Mouse (Mus musculus): ENCODE data around the gene Nhsl2.

The Nhsl2 gene

GRCm38 (mm10) chrX:101980586-101980985 is 131.4 kb downstream of the Nhsl2 start:
- CTCF ChIA-PET = no interaction called here

DNA sequence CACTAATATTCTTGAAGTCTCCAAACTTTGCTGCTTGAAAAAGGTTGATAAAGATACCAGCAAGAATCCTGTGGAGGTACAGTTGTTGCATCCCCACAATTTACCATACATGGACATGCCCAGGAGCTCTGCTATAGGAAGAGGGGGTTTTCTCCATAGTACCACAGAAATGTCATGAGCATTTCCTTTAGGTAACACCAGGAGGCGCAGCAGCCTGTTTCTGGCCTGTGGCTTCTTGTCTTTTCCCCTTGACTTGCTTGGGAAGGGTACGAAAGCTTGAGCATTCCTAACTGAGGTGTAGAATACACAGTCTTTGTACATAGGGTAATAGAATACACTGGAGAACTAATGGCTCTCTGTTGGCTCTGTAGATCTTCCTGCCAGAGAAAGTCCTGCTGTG is 132.3 kb downstream of the Nhsl2 start:
- CTCF ChIA-PET = no interaction called here

GRCm38 (mm10) chrX:101983638-101984037 is 134.5 kb downstream of the Nhsl2 start:
- CTCF ChIA-PET = no interaction called here

DNA sequence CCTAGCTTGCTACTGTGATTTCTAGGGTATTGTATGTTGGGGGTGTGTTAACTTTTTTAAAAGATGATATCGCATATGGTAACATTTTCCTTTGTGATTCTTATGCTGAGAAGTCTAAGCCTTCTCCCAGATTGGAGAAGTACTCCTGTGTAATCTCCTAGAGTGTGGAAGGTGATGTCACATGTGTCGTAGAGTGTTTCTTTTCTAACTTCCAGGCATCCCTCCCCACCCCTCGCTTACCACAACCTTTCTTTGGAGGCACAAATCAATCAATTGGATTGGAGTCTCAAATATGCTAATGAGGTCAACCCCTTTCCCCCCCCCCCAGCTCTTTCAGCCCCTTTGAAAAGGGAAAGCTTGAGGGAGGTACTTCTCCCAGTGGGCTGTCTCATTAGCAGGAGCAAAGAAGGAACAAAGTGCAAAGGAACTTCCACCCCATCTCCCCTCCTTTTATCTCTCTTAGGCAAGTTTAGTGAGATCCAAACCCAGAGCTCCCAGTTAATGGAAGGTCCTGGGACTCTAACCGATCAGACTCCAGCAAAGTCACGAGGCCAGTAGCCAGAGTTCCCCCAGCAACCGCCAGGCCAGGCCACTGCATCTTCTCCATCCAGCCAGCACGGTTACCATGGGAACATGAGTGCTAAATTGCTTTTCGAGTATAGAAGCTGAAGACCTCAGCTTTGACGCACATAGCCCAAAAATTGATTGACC is 137.6 kb downstream of the Nhsl2 start:
- CTCF ChIA-PET = no interaction called here

GRCm38 (mm10) chrX:101993841-101994571 is 144.8 kb downstream of the Nhsl2 start:
- CTCF ChIA-PET = interaction anchor here (0.6 kb wide), 1 partner anchor 134 kb away, joined by 3 read pairs; no protein-coding TSS in a partner anchor

DNA sequence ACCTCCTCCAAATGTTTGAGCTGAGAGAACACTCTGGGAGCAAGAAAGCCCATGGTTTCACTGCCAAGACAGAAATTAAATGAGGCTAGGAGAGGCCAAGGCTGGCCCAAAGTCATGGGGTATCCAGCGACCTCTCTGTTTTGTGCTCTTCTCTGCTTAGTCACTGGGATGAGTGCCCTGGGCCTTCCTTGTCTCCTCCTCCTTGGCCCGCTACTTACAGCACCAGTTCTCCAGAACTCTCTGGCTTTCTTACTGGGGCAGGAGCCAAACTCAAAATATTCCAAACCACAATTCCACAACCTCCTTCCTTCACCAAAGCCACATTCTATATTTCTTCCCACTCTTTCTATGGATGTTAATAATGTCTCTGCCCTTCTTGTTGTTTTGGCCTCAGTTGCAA is 147.5 kb downstream of the Nhsl2 start:
- CTCF ChIA-PET = no interaction called here

GRCm38 (mm10) chrX:102003632-102004315 is 154.6 kb downstream of the Nhsl2 start:
- CTCF ChIA-PET = no interaction called here

DNA sequence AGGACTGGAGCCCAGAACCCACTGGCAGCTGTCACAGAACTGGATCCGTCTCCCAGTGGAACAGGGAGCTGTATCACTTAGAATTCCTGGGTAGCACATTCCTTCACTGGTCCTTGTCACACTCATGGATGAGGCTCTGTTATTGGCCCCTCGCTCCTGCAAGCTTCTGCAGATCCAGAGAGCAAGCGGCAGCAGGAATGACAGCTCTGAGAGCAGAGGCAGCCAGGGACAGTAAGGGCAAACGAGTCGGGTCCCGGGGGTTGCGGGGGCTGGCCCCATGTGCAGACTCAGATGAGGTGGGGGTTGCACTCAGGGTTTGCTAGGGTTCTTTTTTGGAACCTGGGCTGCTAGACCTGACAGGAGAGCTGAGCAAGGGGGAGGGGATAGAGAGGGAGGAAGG is 155.2 kb downstream of the Nhsl2 start:
- CTCF ChIA-PET = no interaction called here

DNA sequence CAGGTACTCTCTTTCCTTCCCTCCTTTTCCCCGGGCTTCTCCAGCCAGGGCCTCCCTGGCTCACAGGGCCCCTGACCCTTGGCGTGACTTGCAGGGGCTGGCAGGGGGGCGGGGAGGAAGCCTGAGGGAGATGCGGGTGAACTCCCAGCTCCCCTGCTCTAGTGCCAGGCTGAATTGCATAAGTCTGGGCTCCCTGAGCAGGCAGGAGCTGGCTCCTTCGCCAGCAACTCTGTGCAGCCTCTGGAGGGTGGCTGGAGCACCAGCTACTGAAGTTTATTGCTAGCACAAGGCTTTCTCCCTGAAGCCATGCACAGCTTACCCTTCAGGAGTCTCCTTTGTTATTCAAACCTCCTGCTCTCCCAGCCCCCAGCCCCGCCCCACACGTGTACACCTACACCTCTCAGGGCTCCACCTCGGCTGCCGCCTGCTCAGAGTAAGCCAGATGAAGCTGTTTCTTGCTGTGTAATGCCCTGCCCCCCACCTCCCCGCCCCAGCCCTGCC is 156.0 kb downstream of the Nhsl2 start:
- CTCF ChIA-PET = no interaction called here

GRCm38 (mm10) chrX:102007935-102008334 is 158.8 kb downstream of the Nhsl2 start:
- CTCF ChIA-PET = no interaction called here

DNA sequence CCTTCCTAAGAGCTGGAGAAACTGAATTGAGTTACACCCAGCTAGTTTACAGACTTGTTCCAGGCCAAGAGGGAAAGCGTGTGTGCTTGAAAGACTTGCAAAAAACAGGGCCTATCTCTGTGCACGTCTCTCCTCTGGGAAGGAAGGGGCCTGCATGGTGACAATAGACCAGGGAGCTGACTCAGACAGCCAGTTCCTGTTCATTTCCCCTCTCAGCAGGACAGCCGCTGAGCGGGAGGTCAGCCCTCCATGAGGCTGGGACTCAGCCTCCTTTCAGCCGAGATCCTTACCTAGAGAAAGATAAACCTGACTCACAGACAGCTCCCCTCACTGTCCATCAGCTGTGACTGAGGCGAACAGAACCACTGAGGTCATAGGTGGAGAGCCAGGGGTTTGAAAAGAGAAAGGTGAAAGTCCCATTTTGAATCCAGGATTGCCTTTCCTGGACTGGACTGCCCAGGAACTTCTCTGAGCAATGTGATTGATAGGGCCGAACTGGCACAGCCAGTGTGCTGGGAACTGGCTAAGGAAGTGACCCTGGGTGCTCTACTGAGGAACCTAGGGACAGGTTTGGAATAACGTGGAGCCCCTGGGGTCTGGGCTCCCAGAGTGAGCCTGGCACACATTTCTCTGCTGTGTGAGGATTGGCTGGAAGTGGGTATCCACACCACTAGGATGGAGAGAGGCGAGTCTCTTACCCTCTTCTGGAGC is 168.2 kb downstream of the Nhsl2 start:
- CTCF ChIA-PET = no interaction called here

DNA sequence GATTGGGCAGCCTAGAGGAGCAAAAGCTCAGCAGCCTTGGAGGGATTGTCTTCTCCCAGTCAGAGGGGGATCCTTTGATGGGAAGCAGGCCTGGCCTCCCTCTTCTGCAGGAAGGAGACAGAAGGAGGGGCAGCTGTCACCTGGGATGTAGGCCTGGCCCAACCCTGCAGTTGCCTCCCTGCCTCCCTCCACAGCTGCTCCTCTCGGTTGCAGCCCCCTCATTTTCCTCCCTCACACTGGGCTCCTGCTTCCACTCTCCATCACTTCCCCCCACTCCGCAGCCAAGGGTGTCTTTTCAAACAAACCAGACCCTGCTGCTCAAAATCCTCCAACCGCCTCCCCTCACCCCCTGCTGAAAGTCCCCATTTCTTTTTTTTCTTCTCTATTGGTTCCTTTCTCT is 169.7 kb downstream of the Nhsl2 start:
- CTCF ChIA-PET = no interaction called here

DNA sequence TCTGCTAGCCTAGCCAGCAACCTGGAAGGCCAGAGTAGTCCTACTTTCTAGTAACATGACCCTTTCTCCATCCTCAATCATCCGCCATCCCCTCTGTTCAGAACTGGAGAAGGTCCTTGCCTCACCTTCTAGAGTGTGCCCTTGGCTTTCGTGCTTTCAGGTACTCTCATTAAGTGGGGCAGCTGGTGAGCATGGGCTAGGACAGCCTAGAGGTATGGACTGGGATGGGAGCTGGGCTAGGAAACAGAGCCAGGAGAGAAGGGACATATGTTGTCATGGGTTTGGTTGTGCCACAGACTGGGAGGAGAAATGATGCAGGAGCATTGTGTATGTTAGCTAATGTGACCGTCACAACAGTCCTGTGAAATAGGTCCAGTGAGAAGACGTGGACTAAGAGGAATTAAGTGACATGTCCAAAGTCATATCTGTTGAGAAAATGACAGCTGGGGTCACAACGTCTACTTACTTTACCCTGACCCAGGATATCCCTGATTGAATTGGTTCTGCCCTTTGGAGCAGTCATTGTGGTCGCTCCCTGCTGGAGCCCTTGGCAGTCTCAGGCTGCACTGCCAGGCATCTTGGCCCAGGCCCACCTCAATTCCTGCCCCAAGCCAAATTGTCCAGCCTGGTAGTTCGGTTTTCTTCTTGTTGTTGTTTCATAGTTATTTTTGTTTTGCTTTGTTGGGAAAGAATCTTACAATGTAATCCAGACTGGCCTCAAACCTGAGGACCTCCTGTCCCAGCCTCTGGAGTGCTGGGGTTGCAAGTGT is 170.5 kb downstream of the Nhsl2 start:
- CTCF ChIA-PET = no interaction called here

GRCm38 (mm10) chrX:102024976-102025375 is 175.8 kb downstream of the Nhsl2 start:
- CTCF ChIA-PET = no interaction called here

DNA sequence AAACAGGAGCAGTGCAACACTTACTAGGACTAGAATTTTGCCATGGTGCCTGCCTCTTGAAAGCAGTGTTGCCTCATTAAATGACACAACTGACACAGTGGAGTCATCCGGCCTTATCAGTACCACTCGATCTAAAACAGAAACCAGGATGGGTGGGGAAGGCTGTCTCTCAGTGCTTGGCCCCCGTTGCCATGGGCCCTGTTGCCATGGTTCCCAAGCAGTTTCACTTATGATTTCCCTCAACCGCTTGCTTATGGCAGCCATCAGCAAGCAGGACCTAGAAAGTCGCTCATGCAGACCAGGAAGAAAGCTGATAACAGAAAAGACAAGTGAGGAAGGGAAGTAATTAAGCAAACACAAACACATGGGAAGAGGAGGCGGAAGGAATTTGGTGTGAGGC is 182.7 kb downstream of the Nhsl2 start:
- CTCF ChIA-PET = interaction anchor here (0.9 kb wide), 1 partner anchor 25 kb away, joined by 4 read pairs; no protein-coding TSS in a partner anchor

DNA sequence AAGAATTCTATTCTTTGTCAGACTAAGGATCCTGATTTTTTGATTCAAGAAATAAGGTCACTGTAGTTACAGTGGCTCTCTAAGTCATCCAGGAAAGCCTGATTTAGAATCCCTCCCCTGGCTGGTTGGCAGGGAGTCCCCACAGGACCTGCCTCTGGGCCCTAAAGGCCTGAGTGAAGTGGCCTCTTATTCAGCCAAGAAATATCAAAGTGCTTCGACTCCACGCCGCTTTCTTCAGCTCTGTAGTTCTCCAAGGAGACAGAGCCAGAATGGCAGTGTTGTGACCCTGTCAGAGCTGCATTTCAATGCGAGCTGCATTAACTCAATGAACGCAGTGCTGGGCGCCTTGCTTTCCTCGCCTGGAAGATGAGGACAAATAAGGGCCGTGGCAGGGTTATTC is 183.2 kb downstream of the Nhsl2 start:
- CTCF ChIA-PET = no interaction called here

GRCm38 (mm10) chrX:102033566-102033965 is 184.4 kb downstream of the Nhsl2 start:
- CTCF ChIA-PET = no interaction called here

DNA sequence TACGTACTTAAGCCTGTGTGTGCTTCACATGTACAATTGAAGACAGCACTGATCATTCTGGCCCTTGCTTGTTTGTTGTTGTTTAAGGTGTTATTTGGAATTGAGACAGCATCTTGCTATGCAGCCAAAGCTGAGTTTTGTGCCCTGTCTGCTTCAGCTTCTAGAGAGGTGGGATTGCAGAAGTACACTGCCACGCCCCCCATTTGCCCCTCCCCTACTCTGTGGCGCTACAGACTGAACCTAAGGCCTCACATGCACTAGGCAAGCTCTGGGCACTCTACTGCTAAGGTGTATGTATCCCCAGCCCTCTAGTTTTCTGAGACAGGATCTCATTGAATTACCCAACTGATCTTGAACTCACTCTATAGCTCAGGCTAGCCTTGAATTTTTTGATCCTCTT is 186.5 kb downstream of the Nhsl2 start:
- CTCF ChIA-PET = no interaction called here

DNA sequence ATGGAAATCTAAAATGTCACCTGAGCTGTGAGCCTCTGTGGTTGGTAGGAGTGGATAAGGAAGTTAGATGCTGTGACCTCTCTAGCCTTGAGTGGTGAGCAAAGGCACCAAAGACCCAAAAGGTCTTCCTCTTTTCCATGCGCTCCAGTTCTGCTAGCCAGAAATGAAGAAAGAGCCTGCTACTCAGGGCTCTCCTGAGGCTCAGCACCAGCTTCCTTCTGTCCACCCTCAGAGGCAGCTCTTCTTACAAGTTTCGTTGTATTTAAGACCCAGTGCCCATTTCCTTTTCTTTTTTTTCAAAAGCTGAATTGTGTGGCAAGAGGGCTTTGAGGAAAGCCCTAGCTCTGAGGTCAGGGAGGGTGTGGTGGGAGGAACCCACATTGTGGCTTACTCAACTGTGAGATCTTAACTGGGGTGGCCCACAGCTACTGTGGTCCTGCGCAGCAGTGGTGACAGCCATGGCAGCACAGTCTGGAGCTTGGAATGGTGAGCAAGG is 187.7 kb downstream of the Nhsl2 start:
- CTCF ChIA-PET = no interaction called here

DNA sequence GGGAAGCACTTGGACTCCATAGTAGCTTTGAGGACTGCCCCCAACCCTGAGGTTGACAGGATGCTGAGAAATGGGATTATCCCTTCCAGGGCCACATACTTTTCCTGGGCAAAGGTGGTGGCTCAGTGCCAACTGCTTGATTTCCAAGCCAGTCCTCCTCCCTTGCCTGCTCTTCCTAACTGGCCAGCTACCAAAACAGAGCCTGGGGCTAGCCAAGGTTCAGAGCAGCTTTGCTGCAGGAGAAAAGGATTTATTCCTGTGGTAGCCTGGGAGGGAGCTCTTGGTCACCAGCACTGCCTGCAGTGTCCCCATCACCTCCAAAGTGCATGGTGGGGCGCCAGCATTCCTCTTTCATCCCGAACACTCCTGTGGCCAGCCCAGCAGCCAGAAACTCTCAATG is 188.3 kb downstream of the Nhsl2 start:
- CTCF ChIA-PET = no interaction called here

- CTCF ChIA-PET = no interaction called here
These were observed 192.4 kb downstream of the Nhsl2 start for GRCm38 (mm10) chrX:102041562-102041961.
